Mouse (Mus musculus): ENCODE measurements at regions not wholly inside any gene's neighbourhood (a gene's known extent, or its start where the extent isn't known, plus 50 kb on each side); places are given as distances from the start of the nearest gene placed in this dataset.

GRCm38 (mm10) chr7:83482254-83482653 lies 102.5 kb upstream of the Tmc3 start:
- Histone ChIP-seq H3K4me2 (replicated peaks) (no peak overlapping the region), H3K27me3 (no peaks in the 10 kb centered on the region), H3K9ac (replicated peaks) (no peak overlapping the region), H3K27ac (replicated peaks) (no peak overlapping the region), H3K9me3 (no peaks in the 10 kb centered on the region), H3K4me3 (no peak overlapping the region), H3K4me1 (peaks cover 11% of the 10 kb centered on the region), H3K36me3 (no peaks in the 10 kb centered on the region)
- ATAC-seq (replicated peaks): no peak
- 89% methylated on average over 3 of the region's 3 CpGs for WGBS

GRCm38 (mm10) chr7:83482671-83483304 lies 101.9 kb upstream of the Tmc3 start:
- no peak overlapping the region for H3K4me3 ChIP-seq
- no peaks in the 10 kb centered on the region for H3K27me3 ChIP-seq
- no peak overlapping the region for H3K27ac ChIP-seq (replicated peaks)
- H3K9ac ChIP-seq (replicated peaks): no peak overlapping the region
- WGBS: 53% methylated on average over 7 of the region's 7 CpGs
- H3K4me1 ChIP-seq: peaks cover 6% of the 10 kb centered on the region
- H3K4me2 ChIP-seq (replicated peaks): no peak overlapping the region
- no peaks in the 10 kb centered on the region for H3K36me3 ChIP-seq
- H3K9me3 ChIP-seq: no peaks in the 10 kb centered on the region
- ATAC-seq (replicated peaks): no peak

DNA sequence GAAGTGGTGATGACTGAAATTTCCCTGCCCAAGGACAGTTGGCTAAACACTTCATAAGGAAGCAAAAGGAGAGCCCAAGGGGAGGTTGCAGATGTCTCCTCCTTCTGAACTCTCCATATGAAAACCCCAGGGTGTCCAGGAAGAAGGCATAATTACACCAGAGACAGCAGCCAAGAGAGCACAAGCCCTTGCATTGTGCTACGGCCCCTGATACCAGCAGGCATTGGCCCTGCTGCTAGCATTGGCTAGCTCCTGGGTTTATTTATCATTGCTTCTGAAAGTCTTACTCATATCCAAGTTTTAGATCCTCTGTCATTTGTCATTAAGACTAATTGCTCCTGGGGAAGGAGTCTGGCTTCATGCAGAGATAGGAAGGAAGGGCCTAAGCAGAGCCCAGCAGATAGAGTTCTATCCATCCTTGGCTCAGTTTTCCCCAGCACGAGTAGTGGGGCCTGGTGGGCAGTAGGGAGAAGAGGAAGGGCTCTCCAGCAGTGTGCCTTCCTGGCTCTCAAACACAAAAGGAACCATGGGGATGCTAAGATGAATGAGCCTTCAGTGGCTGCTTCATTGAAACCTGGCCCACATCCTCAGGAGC lies 98.5 kb upstream of the Tmc3 start:
- WGBS: 51% methylated on average over 2 of the region's 2 CpGs
- Histone ChIP-seq H3K36me3 (no peaks in the 10 kb centered on the region), H3K9me3 (no peaks in the 10 kb centered on the region), H3K4me1 (no peaks in the 10 kb centered on the region), H3K4me2 (replicated peaks) (no peak overlapping the region), H3K27ac (replicated peaks) (no peak overlapping the region), H3K9ac (replicated peaks) (no peak overlapping the region), H3K27me3 (no peaks in the 10 kb centered on the region), H3K4me3 (no peak overlapping the region)
- ATAC-seq (replicated peaks): no peak

- no peaks in the 10 kb centered on the region for H3K36me3 ChIP-seq
- WGBS: 78% methylated on average over 1 of the region's 1 CpGs
Measured at GRCm38 (mm10) chr7:83489790-83490189, 94.9 kb upstream of the Tmc3 start.

DNA sequence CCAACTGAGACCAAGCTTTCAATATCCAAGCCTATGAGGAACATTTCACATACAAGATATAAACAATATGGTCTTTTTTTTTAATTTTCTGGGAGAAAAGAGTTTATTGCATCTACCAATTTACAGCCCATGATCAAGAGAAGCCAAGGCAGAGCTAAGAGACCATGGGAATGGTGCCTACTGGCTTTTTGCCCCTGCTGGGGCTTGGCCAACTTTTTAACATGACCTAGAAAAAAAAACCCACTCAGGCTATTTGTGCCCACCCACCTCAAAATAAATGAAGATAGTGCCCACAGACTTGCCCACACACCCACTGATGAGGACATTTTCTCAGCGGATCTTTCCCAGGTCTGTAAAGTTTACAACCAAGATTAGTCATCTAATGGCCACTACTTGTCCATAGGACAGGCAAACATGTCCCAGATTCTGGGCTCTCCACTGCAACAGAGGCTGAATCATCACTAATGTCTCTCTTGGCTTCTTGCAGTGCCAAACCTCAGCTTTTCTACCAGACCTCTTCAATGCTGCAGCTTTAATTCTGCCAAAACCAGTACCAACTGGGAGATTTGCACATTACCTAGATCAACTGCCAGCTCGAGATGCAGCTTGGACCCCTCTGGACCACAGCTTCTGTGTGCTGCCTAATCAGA lies 79.6 kb upstream of the Tmc3 start:
- ATAC-seq (replicated peaks): no peak
- no peaks in the 10 kb centered on the region for H3K27me3 ChIP-seq
- H3K4me2 ChIP-seq (replicated peaks): no peak overlapping the region
- H3K27ac ChIP-seq (replicated peaks): no peak overlapping the region
- no peaks in the 10 kb centered on the region for H3K36me3 ChIP-seq
- H3K4me1 ChIP-seq: no peaks in the 10 kb centered on the region
- WGBS: 64% methylated on average over 2 of the region's 2 CpGs
- no peaks in the 10 kb centered on the region for H3K9me3 ChIP-seq
- no peak overlapping the region for H3K9ac ChIP-seq (replicated peaks)
- no peak overlapping the region for H3K4me3 ChIP-seq

More at GRCm38 (mm10) chr7:83489790-83490189, 94.9 kb upstream of the Tmc3 start:
- Histone ChIP-seq H3K4me3 (no peak overlapping the region), H3K27ac (replicated peaks) (no peak overlapping the region), H3K9ac (replicated peaks) (no peak overlapping the region), H3K4me1 (no peaks in the 10 kb centered on the region), H3K4me2 (replicated peaks) (no peak overlapping the region), H3K9me3 (no peaks in the 10 kb centered on the region), H3K27me3 (no peaks in the 10 kb centered on the region)
- peak; percentile 80 for ATAC-seq (replicated peaks)

GRCm38 (mm10) chr7:83516295-83516694 lies 68.4 kb upstream of the Tmc3 start:
- H3K4me3 ChIP-seq: no peak overlapping the region
- H3K4me1 ChIP-seq: no peaks in the 10 kb centered on the region
- no peaks in the 10 kb centered on the region for H3K9me3 ChIP-seq
- H3K36me3 ChIP-seq: no peaks in the 10 kb centered on the region
- WGBS: 76% methylated on average over 4 of the region's 4 CpGs
- H3K4me2 ChIP-seq (replicated peaks): no peak overlapping the region
- H3K27me3 ChIP-seq: no peaks in the 10 kb centered on the region
- no peak overlapping the region for H3K27ac ChIP-seq (replicated peaks)
- ATAC-seq (replicated peaks): no peak
- H3K9ac ChIP-seq (replicated peaks): no peak overlapping the region

- no peaks in the 10 kb centered on the region for H3K9me3 ChIP-seq
- H3K4me2 ChIP-seq (replicated peaks): no peak overlapping the region
- no peaks in the 10 kb centered on the region for H3K36me3 ChIP-seq
- 0 out of 2 replicates have a peak, but pooled peaks have one; percentile 41 for ATAC-seq (replicated peaks)
- no peaks in the 10 kb centered on the region for H3K4me1 ChIP-seq
- H3K9ac ChIP-seq (replicated peaks): no peak overlapping the region
- 75% methylated on average over 7 of the region's 7 CpGs for WGBS
- no peak overlapping the region for H3K27ac ChIP-seq (replicated peaks)
- H3K4me3 ChIP-seq: no peak overlapping the region
- H3K27me3 ChIP-seq: no peaks in the 10 kb centered on the region
Measured at GRCm38 (mm10) chr7:83521511-83521910, 63.2 kb upstream of the Tmc3 start.
